Mouse (Mus musculus) spleen, postnatal 14 days (tissue): ENCODE results near the gene Hdac6.
"Not testable (repeated sequence)": the region's sequence is repeated elsewhere in the genome, so short reads cannot be mapped to it uniquely, and the experiment has no call there.

Experiments used
- DNase-seq, 2 experiments: peaks; one replicate each; pipeline ENCODE4 v3.0.0; 2021 to 2022; ENCODE audit warnings: low spot score in 2 of 2

Hdac6 gene

DNA sequence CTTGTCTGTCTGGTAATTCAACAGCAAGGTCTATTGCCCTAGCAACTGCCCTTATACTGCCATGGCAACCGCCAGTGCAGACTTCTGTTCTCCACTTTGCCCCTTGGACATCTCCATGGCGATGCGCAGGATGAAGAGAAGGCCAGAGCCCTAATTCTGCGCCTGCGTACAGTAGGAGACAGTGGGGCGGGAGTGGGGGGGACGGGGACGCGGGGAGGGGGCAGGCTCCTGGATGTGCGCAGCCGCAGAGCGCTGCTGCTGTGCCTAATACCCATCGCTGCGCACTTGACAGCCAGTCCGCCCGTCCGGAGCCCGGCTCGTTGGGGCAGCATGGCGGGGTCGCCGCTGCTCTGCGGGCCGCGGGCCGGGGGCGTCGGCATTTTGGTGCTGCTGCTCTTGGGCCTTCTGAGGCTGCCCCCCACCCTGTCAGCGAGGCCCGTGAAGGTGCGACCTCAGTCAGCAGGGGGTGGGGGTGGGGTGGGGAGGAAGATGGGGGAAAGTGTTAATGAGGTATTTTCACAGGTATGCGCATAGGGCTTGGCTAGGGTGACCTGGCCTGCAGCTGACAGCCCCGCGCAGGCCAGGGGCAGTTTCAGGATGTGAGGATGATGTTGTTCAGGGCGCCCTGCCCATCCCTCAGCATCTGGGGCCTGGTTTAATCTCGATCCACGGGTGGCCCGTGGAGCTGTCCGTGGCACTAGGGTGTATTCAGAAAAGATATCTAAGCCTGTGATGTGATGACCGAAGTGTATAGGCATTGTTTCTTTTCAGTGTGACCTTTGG is 27.9 kb downstream of the Hdac6 start, which contains the start of gene Pcsk1n:
Pcsk1n (plus strand) TSS at position 222 of the 783 bp plus-strand sequence.
- no peak for DNase-seq

DNA sequence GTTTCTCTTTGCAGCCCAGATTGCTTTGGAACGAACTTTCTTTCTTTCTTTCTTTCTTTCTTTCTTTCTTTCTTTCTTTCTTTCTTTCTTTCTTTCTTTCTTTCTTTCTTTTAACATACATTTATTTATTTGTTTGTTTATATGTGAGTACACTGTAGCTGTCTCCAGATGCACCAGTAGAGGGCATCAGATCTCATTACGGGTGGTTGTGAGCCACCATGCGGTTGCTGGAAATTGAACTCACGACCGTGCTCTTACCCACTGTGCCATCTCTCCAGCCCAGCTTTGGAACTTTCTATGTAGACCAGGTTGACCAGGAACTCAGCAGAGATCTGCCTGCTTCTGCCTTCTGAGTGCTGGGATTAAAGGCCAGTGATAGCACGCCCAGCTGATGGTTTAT is 29.7 kb downstream of the Hdac6 start:
- not testable (repeated sequence) for DNase-seq

DNA sequence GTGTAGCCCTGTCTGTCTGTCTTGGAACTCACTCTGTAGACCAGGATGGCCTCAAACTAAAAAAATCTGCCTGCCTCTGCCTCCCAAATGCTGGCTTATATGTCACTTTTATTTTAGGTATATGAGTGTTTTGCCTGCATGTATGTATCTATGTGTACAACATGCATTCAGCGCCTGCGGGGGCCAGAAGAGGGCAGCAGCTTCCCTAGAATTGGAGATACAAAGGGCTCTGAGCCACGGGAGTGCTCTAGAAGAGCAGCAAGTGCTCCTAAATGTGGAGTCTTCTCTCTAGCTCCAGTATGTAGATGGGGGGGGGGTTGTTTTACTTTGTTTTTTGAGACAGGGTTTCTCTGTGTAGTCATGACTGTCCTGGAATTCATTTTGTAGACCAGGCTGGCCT is 32.0 kb downstream of the Hdac6 start:
- peak in 1 of 2 experiments; percentile 32 for DNase-seq

DNA sequence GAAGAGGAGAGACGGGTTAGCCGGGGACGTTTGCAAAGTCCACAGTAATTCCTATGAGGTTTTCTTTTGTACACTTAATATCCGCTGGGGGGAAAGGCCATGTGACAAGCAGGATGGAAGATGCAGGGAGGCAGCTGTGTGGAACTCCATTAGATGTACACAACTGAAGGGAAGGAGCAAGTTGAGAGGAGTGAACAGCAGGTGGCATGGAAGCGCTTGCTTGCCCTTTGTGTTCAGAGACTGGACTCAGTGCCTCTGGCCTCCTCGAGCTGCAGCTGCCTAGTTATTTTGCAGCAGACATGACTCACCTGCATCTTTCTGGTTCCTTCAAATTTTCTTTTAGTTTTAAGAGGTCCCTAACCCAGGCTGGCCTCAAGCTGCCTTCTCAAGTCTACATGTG is 37.2 kb downstream of the Hdac6 start:
- DNase-seq: no peak

DNA sequence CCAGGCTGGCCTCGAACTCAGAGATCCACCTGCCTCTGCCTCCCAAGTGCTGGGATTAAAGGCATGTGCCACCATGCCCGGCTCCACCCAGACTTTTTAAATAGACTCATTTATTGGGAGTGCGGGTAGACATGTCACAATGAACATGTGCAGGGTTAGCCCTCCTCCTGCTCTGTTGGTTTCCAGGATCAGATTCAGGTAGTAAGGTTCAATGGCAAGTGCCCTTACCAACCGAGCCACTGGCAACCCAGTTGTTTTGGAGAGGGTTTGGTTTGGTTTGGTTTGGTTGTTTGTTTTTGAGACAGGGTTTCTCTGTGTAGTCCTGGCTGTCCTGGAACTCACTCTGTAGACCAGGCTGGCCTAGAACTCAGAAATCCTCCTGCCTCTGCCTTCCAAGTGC is 38.4 kb downstream of the Hdac6 start, which contains the start of gene Gm10490:
Gm10490 (plus strand) TSS at position 301 of the 400 bp plus-strand sequence.
- DNase-seq: not testable (repeated sequence)

DNA sequence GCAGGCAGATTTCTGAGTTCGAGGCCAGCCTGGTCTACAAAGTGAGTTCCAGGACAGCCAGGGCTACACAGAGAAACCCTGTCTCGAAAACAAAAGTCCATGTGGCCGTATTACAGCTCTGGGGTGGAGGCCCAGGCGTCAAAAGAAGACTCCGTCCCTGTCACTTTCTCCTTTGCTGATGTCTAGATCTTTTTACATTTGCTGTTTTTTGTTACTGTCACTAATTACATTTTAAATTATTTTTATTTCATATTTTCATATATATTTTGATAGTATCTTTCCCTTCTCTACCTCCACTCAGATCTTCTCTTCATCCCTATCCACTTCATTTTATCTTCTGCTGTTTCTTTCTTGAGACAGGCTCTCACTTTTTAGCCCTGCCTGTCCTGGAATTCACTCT is 40.0 kb downstream of the Hdac6 start, which contains the start of gene Gm10491:
Gm10491 (minus strand) TSS at position 101 of the 400 bp plus-strand sequence.
- no peak for DNase-seq

DNA sequence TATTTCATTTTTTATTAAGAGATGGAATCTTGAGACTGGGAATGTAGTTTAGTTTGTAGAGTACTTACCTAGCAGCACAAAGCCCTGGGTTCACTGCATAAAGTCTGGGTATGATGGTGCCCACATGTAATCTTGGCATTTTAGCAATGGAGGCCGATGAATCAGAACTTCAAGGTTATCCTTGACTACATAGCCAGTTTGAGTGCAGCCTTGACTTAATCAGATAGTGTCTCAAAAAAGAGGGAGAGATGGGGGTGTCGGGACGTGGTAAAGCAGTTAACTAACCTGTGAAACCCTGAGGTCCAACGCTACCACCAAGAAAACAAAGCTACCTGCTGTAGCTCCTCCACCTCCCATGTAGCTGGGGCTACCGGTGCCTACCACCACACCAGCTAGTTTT is 43.2 kb downstream of the Hdac6 start:
- DNase-seq: no peak

DNA sequence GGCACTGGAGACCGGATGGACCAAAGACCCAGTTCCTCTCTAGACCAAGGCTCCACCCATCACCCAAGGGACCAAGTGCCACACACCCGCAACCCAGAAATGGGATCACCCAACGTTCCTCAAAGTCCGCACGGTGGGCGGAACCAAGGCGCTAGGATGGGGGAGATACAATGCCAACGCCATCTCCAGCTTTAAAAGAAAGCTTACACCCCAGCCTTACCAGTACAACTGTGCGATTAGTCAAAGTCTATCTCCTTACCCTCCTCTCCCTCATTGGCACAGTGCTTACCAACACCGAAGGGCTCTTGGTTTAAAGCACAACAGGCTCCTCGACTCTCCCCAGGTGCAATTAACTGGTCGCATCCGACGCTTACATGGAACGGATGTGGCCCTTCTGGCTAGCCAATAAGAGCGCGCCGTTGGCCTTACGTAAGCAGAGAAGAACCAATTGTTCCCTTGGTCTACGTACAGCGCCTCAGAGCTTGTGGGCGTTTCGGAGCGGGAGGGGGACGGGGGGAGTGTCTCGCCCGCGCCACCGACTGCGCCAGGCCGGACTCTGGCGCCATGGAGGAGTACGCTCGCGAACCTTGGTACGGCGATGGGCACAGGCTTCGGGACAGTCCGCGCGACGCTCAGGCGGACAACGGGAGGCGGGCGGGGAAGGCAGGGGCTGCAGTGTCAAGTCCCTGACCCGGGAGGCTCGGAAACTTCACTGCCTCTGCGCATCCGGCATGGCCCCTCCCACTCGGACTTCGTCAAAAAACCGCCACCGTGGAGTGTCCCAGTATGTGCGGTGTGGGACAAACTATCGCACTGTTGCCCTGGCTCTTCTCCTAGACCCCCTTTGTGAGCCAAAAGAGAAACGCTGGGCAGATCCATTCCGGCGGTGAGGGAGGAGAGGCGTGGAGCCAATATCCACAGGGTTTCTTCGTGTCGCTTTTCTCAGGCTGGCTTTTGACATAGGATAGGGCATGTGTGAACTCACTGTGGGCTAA is 48.5 kb downstream of the Hdac6 start, which contains the start of the genes Pqbp1 and Timm17b:
Pqbp1 (minus strand) TSS at position 390 of the 995 bp plus-strand sequence.
Timm17b (plus strand) TSS at position 478 of the 995 bp plus-strand sequence.
- DNase-seq: peak; percentile 70 to 74

DNA sequence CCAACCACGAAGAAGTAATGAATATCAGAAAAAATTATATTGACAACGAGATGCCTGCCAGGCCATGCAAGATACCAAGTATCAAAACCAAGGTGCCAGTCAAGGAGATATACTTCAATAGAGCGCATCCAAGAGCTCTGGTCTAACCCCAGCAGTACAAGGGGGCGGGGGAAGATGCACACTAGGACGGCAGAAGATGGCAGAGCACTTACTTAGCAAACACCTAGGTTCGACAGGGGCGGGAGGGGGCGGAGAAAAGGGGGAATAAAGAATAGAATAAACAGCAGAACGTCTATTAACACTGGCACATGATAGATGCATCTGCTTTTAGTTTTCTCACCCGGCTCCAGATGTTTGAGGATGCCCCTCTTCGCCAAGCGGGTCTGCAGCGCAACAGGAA is 49.5 kb downstream of the Hdac6 start:
- DNase-seq: no peak

DNA sequence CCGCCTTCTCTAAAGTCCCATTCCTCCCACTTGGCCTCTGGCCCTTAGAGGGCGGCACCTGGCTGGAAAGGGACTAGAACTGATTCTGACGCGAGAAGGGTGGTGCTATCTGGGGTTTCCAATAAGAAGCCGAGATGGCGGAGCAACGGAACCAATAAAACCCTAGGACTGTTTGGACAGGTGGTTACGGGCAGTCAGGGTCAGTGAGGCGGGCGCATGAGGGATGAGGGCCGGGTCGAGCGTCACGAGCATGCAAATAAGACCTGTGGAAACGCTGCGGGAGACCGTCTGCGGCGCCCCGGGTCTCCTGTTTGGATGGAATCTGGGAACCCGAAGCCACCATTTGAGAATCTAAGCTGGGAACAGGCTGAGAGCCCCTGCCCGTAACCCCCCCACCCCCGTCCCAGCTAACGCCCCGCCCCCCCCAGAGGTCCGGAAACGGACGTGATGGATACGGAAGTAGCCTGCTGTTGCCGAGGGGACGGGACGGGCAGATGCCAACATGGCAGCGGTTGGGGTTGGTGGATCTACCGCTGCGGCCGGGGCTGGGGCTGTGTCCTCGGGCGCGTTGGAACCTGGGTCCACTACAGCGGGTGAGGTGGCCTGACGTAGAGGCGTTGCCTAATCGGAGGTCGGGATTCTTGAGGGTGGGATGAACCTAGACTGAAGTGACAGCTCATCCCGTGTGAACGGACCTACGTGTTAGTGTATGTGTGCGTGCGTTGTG is 63.7 kb downstream of the Hdac6 start, which contains the start of gene Slc35a2:
Slc35a2 (plus strand) TSS at position 188 of the 727 bp plus-strand sequence.
- peak; percentile 30 to 53 for DNase-seq
